Mouse (Mus musculus): ENCODE measurements around the gene Mlec.

- TF ChIP-seq CTCF (IDR thresholded peaks at IDR 0.05; ENCODE audit: borderline replicate concordance, insufficient read depth, low read depth, low read length) (no peak), POLR2A (IDR thresholded peaks at IDR 0.05; ENCODE audit: borderline replicate concordance, insufficient read depth, low read length) (no peak)
Observed at GRCm38 (mm10) chr5:115132465-115132864, 25.5 kb downstream of the Mlec start.

Data from cerebellum, adult 2 months (tissue).